Mouse (Mus musculus) lung, adult 18-20 months (tissue): ENCODE measurements around the gene Eid2b.
"Not testable (repeated sequence)": the region's sequence is repeated elsewhere in the genome, so short reads cannot be mapped to it uniquely, and the experiment has no call there.

Experiments
- DNase-seq, 2 experiments: peaks; one replicate each; pipeline ENCODE4 v3.0.0; 2022; ENCODE audit warnings: mixed read lengths in 2 of 2

Gene Eid2b

DNA sequence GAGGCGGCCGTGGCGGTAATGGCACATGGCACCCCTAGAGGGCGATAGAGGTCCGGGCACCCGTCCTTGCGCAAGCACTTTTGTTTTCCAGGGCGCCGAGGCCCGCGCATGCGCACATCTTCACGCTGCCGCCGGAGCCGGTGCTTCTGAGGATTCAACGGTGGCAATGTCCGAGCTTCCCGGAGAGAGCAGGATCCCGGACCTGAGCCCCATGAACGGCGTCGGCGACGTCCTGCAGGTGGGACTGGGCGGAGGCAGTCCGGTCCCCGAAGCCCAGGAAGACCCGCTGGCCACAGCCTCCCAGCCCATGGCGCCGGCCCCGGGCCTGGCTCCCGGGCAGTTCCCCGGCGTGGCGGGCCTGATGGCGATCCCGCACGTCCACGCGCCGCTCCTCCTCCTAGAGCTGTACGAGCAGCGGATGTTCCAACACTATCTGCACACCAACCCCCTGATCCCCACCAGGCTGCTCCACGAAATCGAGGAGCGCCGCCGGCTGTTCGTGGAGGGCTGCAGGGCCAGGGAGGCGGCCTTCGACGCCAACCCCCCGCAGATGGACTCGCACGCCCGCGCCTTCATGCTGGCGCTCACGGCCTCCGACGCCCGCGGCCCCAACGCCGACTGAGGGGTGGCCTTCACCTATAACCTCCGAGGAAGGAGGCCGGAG is at the start of gene Eid2b:
Eid2b (plus strand) TSS at position 125 of the 664 bp plus-strand sequence.
- peak; percentile 93 to 94 for DNase-seq

DNA sequence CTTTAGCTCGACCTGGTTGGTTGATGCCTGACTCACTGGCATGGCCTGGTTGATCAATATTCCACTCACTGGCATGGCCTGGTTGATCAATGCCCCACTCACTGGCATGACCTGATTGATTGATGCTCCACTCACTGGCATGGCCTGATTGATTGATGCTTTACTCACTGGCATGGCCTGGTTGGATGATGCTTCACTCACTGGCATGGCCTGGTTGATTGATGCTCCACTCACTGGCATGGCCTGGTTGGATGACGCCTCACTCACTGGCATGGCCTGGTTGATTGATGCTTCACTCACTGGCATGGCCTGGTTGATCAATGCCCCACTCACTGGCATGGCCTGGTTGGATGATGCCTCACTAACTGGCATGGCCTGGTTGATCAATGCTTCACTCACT is 33.6 kb upstream of the Eid2b start:
- DNase-seq = not testable (repeated sequence)

- DNase-seq = no peak
These were observed 28.6 kb upstream of the Eid2b start for GRCm38 (mm10) chr7:28248957-28249356.

DNA sequence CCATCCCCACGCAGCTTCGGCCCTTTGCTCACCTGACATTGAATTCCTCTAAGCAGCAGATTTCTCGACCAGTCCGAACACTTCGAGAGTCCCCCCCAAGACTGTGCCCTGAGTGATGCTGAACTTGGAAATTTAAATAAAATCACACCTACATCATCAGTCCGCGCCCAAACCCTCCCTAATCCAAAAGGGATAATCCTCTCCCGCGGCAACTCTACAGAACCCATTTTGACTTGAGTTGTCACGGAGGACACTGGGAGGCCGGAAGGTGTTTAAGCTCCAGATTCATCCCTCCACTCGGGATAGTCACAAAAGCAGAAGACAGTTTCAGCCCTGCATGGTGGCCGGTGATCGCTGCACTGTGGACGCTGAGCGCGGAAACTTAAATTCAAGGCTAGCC is 25.6 kb upstream of the Eid2b start:
- DNase-seq = no peak

GRCm38 (mm10) chr7:28254591-28254990 is 22.9 kb upstream of the Eid2b start:
- DNase-seq = no peak

GRCm38 (mm10) chr7:28255476-28255875 is 22.1 kb upstream of the Eid2b start:
- DNase-seq = no peak

DNA sequence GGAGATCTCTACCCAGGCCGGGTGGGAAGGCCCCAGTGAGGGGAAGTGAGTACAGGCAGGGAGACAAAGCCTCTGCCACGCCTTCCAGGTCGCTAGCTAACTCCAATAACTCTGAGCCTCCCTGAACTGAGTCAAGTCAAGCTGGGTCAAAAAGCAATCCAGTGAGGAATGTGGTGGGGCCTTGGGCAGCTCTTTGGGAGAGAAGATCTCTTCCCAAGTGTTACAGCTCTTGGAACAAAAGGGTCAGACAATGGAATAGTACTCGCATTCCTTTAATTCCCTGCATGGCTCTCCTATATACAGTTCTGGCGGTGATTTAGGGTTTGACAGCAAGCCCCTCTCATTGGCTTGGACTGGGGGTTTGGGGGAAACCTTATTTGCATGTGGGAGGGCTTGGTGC is 14.7 kb upstream of the Eid2b start:
- no peak for DNase-seq

DNA sequence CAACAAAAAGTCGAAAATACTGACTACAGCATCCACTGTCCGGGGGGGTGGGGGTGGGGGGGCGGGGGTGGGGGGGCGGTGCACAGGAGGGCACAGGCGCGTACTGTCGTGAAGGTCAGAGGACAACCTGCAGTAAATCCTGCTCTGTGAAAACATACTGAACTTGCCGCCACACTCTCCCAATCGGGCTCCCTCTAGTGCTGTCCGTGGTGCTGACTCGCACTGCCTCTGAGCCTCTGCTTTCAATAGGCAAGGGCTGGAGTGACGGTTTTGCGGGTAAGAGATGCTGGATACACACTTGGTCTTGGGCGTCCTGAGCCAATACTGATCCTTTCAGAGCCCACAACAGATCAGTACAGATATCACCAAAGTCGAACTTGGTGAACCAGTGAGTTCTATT is 13.8 kb upstream of the Eid2b start:
- DNase-seq = peak; percentile 44 to 52

DNA sequence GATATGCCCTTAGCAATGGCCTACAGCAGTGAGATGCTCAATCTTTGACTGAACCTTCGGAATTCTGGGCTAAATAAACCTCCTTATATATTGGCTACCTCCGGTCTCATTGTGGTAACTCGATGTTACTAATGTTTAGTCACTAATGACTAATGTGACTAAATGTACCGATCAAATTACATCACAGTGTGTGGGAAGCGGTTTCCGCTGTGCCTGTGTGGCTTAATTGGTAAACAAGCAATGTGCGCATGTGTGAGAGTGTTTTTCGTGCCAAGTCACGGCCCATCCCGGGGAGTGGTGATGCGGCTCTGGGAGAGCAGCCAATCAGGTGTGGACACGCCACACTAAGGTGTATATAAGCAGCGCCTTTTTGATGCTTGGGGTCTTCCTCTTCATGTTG is 12.1 kb upstream of the Eid2b start:
- DNase-seq = no peak

- peak; percentile 70 to 82 for DNase-seq
These were observed 10.2 kb upstream of the Eid2b start, which contains the start of gene Eid2 for GRCm38 (mm10) chr7:28267129-28268041. TSS of gene Eid2 (plus strand) at chr7:28267881.

GRCm38 (mm10) chr7:28268042-28268531 is 9.5 kb upstream of the Eid2b start:
- peak; percentile 52 to 61 for DNase-seq

DNA sequence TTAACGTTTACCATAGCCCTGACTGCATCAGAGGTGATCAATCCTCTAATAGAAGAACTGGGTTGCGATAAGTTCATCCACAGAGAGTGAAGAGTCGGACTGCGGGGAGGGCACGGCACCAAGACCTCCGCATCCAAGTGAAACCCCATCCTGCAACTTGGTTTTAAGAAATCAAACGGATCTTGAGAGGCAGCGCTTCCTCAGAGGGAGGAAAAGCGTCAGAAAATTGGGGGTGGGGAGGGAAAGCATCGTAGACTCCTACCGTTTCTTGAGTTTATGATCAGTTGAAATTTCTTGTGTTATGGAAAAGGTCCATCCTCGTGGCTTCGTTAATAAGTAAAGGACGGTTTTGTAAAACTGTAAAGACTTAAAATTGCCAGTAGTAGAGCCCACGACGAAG is 9.0 kb upstream of the Eid2b start:
- no peak for DNase-seq

GRCm38 (mm10) chr7:28269355-28269754 is 8.2 kb upstream of the Eid2b start:
- DNase-seq = no peak

DNA sequence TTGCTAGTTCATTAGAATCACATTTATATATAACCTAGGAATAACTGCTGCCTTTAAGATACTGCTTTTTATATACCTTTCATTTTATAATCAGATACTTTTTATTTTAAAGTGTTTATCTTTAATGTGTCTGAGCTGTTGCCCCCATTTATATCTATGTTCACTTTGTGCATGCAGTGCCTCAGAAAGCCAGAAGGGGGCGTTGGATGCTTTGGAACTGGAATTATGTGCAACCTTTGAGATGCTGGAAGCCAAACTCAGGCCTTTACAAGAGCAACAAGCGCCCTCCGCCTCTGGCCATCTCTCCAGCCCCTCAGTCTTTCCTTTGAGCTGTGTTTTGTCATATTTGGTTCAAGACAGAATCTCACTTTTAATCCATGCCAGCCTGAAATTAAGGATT is 5.8 kb upstream of the Eid2b start:
- no peak for DNase-seq

GRCm38 (mm10) chr7:28277237-28277614 is 313 bp upstream of the Eid2b start:
- DNase-seq = no peak

DNA sequence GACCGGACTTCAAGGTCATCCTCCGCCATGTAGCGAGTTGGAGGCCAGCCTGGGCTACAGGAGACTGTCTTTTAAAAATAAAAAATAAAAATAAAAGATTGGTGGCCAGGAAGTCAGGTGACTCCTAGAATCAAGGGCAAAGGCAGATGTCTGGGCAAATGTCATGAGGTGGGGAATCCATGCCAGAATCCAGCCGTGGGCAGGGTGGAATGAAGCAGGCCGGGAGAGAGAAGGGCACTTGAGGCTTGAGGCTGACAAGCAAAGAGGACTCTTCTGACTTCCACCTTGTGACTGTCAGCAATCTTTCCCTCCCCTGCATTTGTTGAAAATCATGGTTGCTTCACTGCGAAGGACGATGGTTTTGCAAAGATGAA is 727 bp downstream of the Eid2b start:
- no peak for DNase-seq

GRCm38 (mm10) chr7:28280630-28281029 is 3.1 kb downstream of the Eid2b start:
- DNase-seq = no peak

DNA sequence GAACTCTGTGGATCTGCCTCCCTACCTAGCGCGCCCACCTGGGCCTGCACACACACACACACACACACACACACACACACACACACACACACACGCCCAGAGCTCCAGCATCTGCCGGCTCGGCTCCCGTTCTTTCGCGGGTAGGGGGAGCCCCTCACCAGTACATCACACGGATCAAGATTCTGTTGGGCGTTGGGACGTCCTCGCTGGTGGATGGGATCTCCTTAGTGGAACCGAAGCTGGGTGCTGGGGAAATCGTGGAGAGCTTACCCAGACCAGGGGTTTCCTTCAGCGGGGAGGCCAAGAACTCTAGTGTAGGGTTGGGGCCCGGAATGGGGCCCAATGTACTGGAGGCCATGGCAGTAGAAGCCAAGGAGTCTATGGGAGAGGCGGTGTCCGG is 12.6 kb downstream of the Eid2b start:
- DNase-seq = no peak

- DNase-seq = no peak
These were observed 13.4 kb downstream of the Eid2b start, which contains the start of gene Selenov for GRCm38 (mm10) chr7:28290638-28291590. TSS of gene Selenov (minus strand) at chr7:28291186.

GRCm38 (mm10) chr7:28294481-28294880 is 16.9 kb downstream of the Eid2b start:
- DNase-seq = peak; percentile 27 to 39

DNA sequence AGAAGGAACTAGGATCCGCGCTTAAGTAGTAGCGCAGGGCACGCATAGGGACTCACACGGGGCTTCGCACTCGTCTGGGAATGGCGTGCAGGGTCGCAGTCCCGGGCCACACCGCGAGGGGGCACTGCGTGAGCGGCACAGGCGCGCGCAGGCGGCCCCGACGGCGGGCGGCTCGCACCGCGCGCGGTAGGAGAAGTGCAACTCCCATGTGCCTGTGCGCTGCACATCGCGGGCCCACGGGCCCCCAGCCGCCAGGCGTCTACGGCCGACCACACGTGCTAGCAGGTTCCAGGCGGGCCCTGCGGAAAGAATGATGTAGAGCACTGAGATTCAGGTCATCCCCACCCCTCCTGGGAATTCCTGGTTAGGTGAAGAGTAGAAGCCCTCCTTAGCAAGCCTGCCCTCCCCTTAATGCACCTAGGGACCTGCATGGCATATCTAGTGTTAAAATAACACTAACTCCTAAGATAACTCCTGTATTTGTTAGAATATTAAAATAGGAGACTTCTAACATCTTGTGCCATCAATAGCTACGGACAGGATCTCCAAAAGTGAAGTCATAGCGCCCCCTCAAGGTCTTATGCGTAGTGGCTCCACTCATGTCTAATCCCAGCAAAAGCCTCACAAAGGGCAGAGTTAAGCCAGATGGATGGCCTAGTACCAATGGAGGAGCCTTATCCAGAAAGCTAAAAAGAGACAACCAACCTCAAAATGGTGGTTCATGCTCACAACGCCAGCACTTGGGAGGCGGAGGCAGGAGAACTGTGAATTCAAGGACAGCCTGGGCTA is 21.5 kb downstream of the Eid2b start:
- DNase-seq = peak in 1 of 2 experiments; percentile 29
